Mouse (Mus musculus): ENCODE data around the gene Slc38a10.

- TF ChIP-seq GATA1 (IDR thresholded peaks at IDR 0.05; ENCODE audit: borderline replicate concordance, low read length), result no peak
- no peak for TF ChIP-seq FLI1 (IDR thresholded peaks at IDR 0.05; ENCODE audit: low read length)
Measured at GRCm38 (mm10) chr11:120080282-120080681, 70.9 kb downstream of the Slc38a10 start.

Data from megakaryocyte, embryonic 14.5 days (primary cell).